Mouse (Mus musculus) kidney, postnatal 25 days (tissue): ENCODE results near the gene Nod1.
A peak's percentile ranks its signal among the peaks of the same experiment; 100 is the strongest.

Experiments
- DNase-seq, 2 experiments: peaks; one replicate each; pipeline ENCODE4 v3.0.0; 2021; ENCODE audit warnings: mixed read lengths in 2 of 2

Nod1 gene

GRCm38 (mm10) chr6:54880086-54880485 is 92.3 kb downstream of the Nod1 start:
- DNase-seq: no peak

DNA sequence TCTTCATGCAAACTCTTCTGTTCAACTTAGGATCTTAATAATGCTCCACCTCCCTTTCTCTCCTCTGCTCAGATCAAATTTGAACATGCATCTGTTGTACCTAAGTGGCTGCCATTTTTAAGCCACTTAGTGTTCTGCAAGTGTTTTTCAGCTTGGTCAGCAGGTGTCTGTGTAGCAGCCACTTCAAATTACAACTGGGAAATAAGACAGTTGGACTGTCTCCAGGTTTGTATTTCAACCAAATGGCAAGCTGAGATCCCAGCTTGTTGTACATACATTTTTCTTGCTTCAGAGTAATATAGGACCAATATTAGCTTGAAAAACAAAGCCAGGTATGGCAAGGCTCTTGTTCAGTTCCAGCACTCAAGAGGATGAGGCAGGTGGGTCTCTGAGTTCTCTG is 93.9 kb downstream of the Nod1 start:
- no peak for DNase-seq

GRCm38 (mm10) chr6:54877651-54878050 is 94.8 kb downstream of the Nod1 start:
- no peak for DNase-seq

- DNase-seq: peak in 1 of 2 experiments; percentile 12
Measured at GRCm38 (mm10) chr6:54876782-54877181, 95.6 kb downstream of the Nod1 start.
